Mouse (Mus musculus) limb, embryonic 14.5 days (tissue): Measurements from ENCODE around the gene Reck. TPM values are rescaled to one million over a fixed set of nuclear protein-coding genes. Genes with fewer than 3 reads are reported as not detected.
A peak's percentile ranks its signal among the peaks of the same experiment; 100 is the strongest.

Experiments
- ATAC-seq: fragments of 200-750 bp; cut with Nextera tagmentation; 2 replicates; pipeline ENCODE4 v1.8.0; 2017; ENCODE audit warnings: low read depth, moderate number of reproducible peaks, moderate TSS enrichment; ENCODE audit not compliant: low FRiP score
- DNase-seq: peaks from one replicate; pipeline ENCODE4 v3.0.0-alpha.2; 2015; ENCODE audit warnings: low spot score
- H3K27ac ChIP-seq: fragments of 300-500 bp; sonication (generic); replicated peaks from 2 replicates; pipeline ENCODE4 v1.5.1; 2014; ENCODE audit warnings: low read depth, mild to moderate bottlenecking, low read length, moderate library complexity, mixed read lengths
- H3K27me3 ChIP-seq: fragments of 300-500 bp; sonication (generic); 2 replicates; pipeline ENCODE4 v1.6.1; 2014; ENCODE audit warnings: low read length, mixed read lengths; ENCODE audit not compliant: control insufficient read depth, insufficient read depth
- H3K36me3 ChIP-seq: fragments of 300-500 bp; sonication (generic); 2 replicates; pipeline ENCODE4 v1.6.1; 2014; ENCODE audit warnings: mild to moderate bottlenecking, low read length, moderate library complexity, mixed read lengths; ENCODE audit not compliant: control insufficient read depth, insufficient read depth
- H3K4me1 ChIP-seq: fragments of 300-500 bp; sonication (generic); 2 replicates; pipeline ENCODE4 v1.6.1; 2014; ENCODE audit warnings: antibody characterized with exemption, low read length, mixed read lengths; ENCODE audit not compliant: control insufficient read depth, insufficient read depth
- H3K4me2 ChIP-seq: fragments of 300-500 bp; sonication (generic); replicated peaks from 2 replicates; pipeline ENCODE4 v1.6.1; 2014; ENCODE audit warnings: low read depth, mild to moderate bottlenecking, low read length, moderate library complexity; ENCODE audit not compliant: severe bottlenecking
- H3K4me3 ChIP-seq: fragments of 300-500 bp; sonication (generic); replicated peaks from 2 replicates; pipeline ENCODE4 v1.5.1; 2014; ENCODE audit warnings: low read length
- H3K9ac ChIP-seq: fragments of 300-500 bp; sonication (generic); 2 replicates; pipeline ENCODE4 v1.6.1; 2014; ENCODE audit warnings: mild to moderate bottlenecking, low read depth, low read length, moderate library complexity; ENCODE audit not compliant: severe bottlenecking
- H3K9me3 ChIP-seq: fragments of 300-500 bp; sonication (generic); 2 replicates; pipeline ENCODE4 v1.6.1; 2016; ENCODE audit warnings: low read length; ENCODE audit not compliant: control insufficient read depth
- POLR2A ChIP-seq: fragments of 200-500 bp; IDR thresholded peaks from 2 replicates; pipeline ENCODE4 v1.8.0; 2012; ENCODE audit warnings: inconsistent platforms, mild to moderate bottlenecking, moderate library complexity, borderline replicate concordance; ENCODE audit not compliant: insufficient read depth, insufficient read length; ENCODE audit errors: extremely low read depth
- WGBS: fragments of 180-500 bp; shearing (Covaris S2); extraction: QIAGEN DNeasy Blood & Tissue Kit; methylation state at CpG from one replicate; pipeline ENCODE4 v1.1.7; 2014; 5-methylcytosine and 5-hydroxymethylcytosine counted together
- polyA plus RNA-seq, 2 experiments: library from polyadenylated mRNA; depleted of rRNA in 1 of 2; stranded (reverse) in 1 of 2; unstranded in 1 of 2; fragments of >200 nt; fragmentation: Nextera tagmentation in 1 of 2; extraction: Ambion mirVana in 1 of 2; gene quantifications; 2 replicates each; pipeline versions ENCODE4 v1.2.1 to v1.2.3; 2012 to 2014

Reck gene
- polyA plus RNA-seq, 2 experiments, result 50.0 to 66.2 TPM

- H3K36me3 ChIP-seq, result no peaks in the 10 kb centered on the region
- DNase-seq, result no peak
- H3K9me3 ChIP-seq, result no peaks in the 10 kb centered on the region
- H3K4me1 ChIP-seq, result peaks cover 27% of the 10 kb centered on the region
- TF ChIP-seq POLR2A, result no peak
- no peak overlapping the region for H3K4me2 ChIP-seq
- no peak overlapping the region for H3K9ac ChIP-seq
- no peak overlapping the region for H3K4me3 ChIP-seq
- no peak overlapping the region for H3K27ac ChIP-seq
- ATAC-seq, result no peak
- H3K27me3 ChIP-seq, result no peaks in the 10 kb centered on the region
- 92% methylated on average over 7 of the region's 7 CpGs for WGBS
Measured at GRCm38 (mm10) chr4:43981251-43981650, 105.9 kb downstream of the Reck start.

- H3K4me1 ChIP-seq, result peaks cover 27% of the 10 kb centered on the region
- H3K36me3 ChIP-seq, result no peaks in the 10 kb centered on the region
- H3K27ac ChIP-seq, result 0 out of 2 replicates have a peak overlapping the region, but pooled peaks have one; percentile 29
- H3K9me3 ChIP-seq, result no peaks in the 10 kb centered on the region
- under 1% methylated on average over 24 of the region's 24 CpGs for WGBS
- peak; percentile 89 for ATAC-seq
- peak; percentile 54; the same call in 1 of the 2 replicates for TF ChIP-seq POLR2A
- peak overlapping the region; percentile 59 for H3K9ac ChIP-seq
- DNase-seq, result peak; percentile 93
- no peaks in the 10 kb centered on the region for H3K27me3 ChIP-seq
- H3K4me3 ChIP-seq, result peak overlapping the region; percentile 34
- H3K4me2 ChIP-seq, result peak overlapping the region; percentile 68
Measured at GRCm38 (mm10) chr4:43982053-43982732, 106.9 kb downstream of the Reck start.

GRCm38 (mm10) chr4:43983181-43983580, 107.9 kb downstream of the Reck start, which contains the start of gene Ccin:
Gene Ccin (plus strand): TSS chr4:43983483.
- no peaks in the 10 kb centered on the region for H3K9me3 ChIP-seq
- H3K4me3 ChIP-seq, result peak within 1 kb of the TSS; percentile 34
- H3K27ac ChIP-seq, result 0 out of 2 replicates have a peak within 1 kb of the TSS, but pooled peaks have one; percentile 22
- DNase-seq (no peak), ATAC-seq (no peak)
- WGBS, result 84% methylated on average over 11 of the region's 11 CpGs
- no peaks in the 10 kb centered on the region for H3K27me3 ChIP-seq
- peak within 1 kb of the TSS; percentile 68 for H3K4me2 ChIP-seq
- no peak for TF ChIP-seq POLR2A
- no peaks in the 10 kb centered on the region for H3K36me3 ChIP-seq
- H3K9ac ChIP-seq, result peak within 1 kb of the TSS; percentile 59
- peaks cover 25% of the 10 kb centered on the region for H3K4me1 ChIP-seq

GRCm38 (mm10) chr4:43983756-43984155, 108.4 kb downstream of the Reck start:
- ATAC-seq, result no peak
- no peak overlapping the region for H3K4me2 ChIP-seq
- no peak for DNase-seq
- no peak overlapping the region for H3K27ac ChIP-seq
- TF ChIP-seq POLR2A, result no peak
- no peak overlapping the region for H3K9ac ChIP-seq
- H3K27me3 ChIP-seq, result no peaks in the 10 kb centered on the region
- H3K4me1 ChIP-seq, result peaks cover 19% of the 10 kb centered on the region
- no peaks in the 10 kb centered on the region for H3K36me3 ChIP-seq
- no peak overlapping the region for H3K4me3 ChIP-seq
- H3K9me3 ChIP-seq, result no peaks in the 10 kb centered on the region
- 89% methylated on average over 22 of the region's 22 CpGs for WGBS

- no peak overlapping the region for H3K9ac ChIP-seq
- H3K4me1 ChIP-seq, result peaks cover 16% of the 10 kb centered on the region; the same call in 1 of the 2 replicates
- no peak overlapping the region for H3K4me3 ChIP-seq
- DNase-seq (no peak), ATAC-seq (no peak)
- H3K27ac ChIP-seq, result no peak overlapping the region
- H3K9me3 ChIP-seq, result no peaks in the 10 kb centered on the region
- H3K36me3 ChIP-seq, result no peaks in the 10 kb centered on the region
- no peaks in the 10 kb centered on the region for H3K27me3 ChIP-seq
- no peak overlapping the region for H3K4me2 ChIP-seq
- 92% methylated on average over 19 of the region's 19 CpGs for WGBS
- no peak for TF ChIP-seq POLR2A
Measured at GRCm38 (mm10) chr4:43984326-43984725, 109.0 kb downstream of the Reck start.
